Mouse (Mus musculus) heart, embryonic 16.5 days (tissue): ENCODE data around the gene Esyt3. TPM values are rescaled to one million over a fixed set of nuclear protein-coding genes. Genes with fewer than 3 reads are reported as not detected.

Source experiments
- ATAC-seq: fragments of 200-750 bp; cut with Nextera tagmentation; replicated peaks from 2 replicates; pipeline ENCODE4 v1.8.0; 2017; ENCODE audit warnings: moderate number of reproducible peaks; ENCODE audit not compliant: insufficient read depth, low FRiP score; ENCODE audit errors: extremely low read depth
- H3K27ac ChIP-seq: fragments of 300-500 bp; sonication (generic); 2 replicates; pipeline ENCODE4 v1.5.1; 2014; ENCODE audit warnings: mild to moderate bottlenecking, low read length, control low read depth, moderate library complexity
- H3K27me3 ChIP-seq: fragments of 300-500 bp; sonication (generic); 2 replicates; pipeline ENCODE4 v1.6.1; 2014; ENCODE audit warnings: low read length, mixed read lengths; ENCODE audit not compliant: control insufficient read depth, insufficient read depth
- H3K36me3 ChIP-seq: fragments of 300-500 bp; sonication (generic); 2 replicates; pipeline ENCODE4 v1.6.1; 2014; ENCODE audit not compliant: control insufficient read depth, insufficient read depth
- H3K4me1 ChIP-seq: fragments of 300-500 bp; sonication (generic); 2 replicates; pipeline ENCODE4 v1.6.1; 2014; ENCODE audit warnings: low read length, mixed read lengths; ENCODE audit not compliant: control insufficient read depth, insufficient read depth
- H3K4me2 ChIP-seq: fragments of 300-500 bp; sonication (generic); 2 replicates; pipeline ENCODE4 v1.6.1; 2014; ENCODE audit warnings: low read depth, mild to moderate bottlenecking, control low read depth, low read length
- H3K4me3 ChIP-seq: fragments of 300-500 bp; sonication (generic); 2 replicates; pipeline ENCODE4 v1.5.1; 2014; ENCODE audit warnings: mild to moderate bottlenecking, control low read depth, low read length
- H3K9ac ChIP-seq: fragments of 300-500 bp; sonication (generic); 2 replicates; pipeline ENCODE4 v1.6.1; 2014; ENCODE audit warnings: low read length, control low read depth
- H3K9me3 ChIP-seq: fragments of 300-500 bp; sonication (generic); replicated peaks from 2 replicates; pipeline ENCODE4 v1.6.1; 2016; ENCODE audit warnings: low read length; ENCODE audit not compliant: control insufficient read depth
- WGBS: fragments of 180-500 bp; shearing (Covaris S2); extraction: QIAGEN DNeasy Blood & Tissue Kit; methylation state at CpG from one replicate; pipeline ENCODE4 v1.1.7; 2014; 5-methylcytosine and 5-hydroxymethylcytosine counted together
- polyA plus RNA-seq: library from polyadenylated mRNA; unstranded; fragments of >200 nt; fragmentation: Nextera tagmentation; extraction: Ambion mirVana; gene quantifications from 2 replicates; pipeline ENCODE4 v1.2.1, GENCODE M21; 2015

Esyt3 gene
- polyA plus RNA-seq: 0.14 and 0.24 TPM in 2 replicates

GRCm38 (mm10) chr9:99357921-99358692 lies at the start of gene Esyt3:
TSS of gene Esyt3 (minus strand) at chr9:99358557.
- peaks cover 10% of the 10 kb centered on the region for H3K4me1 ChIP-seq
- peak within 1 kb of the TSS; percentile 83 for H3K4me2 ChIP-seq
- no peaks in the 10 kb centered on the region for H3K36me3 ChIP-seq
- no peaks in the 10 kb centered on the region; the same call in 1 of the 2 replicates for H3K9me3 ChIP-seq
- peak; percentile 34; the same call in 1 of the 2 replicates for ATAC-seq
- under 1% methylated on average over 66 of the region's 66 CpGs for WGBS
- H3K27me3 ChIP-seq: peaks cover 61% of the 10 kb centered on the region
- peak within 1 kb of the TSS; percentile 48 for H3K9ac ChIP-seq
- H3K27ac ChIP-seq: no peak within 1 kb of the TSS
- peak within 1 kb of the TSS; percentile 53 for H3K4me3 ChIP-seq

GRCm38 (mm10) chr9:99401288-99401974 lies 43.1 kb upstream of the Esyt3 start:
- no peaks in the 10 kb centered on the region for H3K36me3 ChIP-seq
- H3K4me3 ChIP-seq: no peak overlapping the region
- no peak overlapping the region for H3K4me2 ChIP-seq
- no peaks in the 10 kb centered on the region for H3K27me3 ChIP-seq
- peak overlapping the region; percentile 46 for H3K27ac ChIP-seq
- no peak overlapping the region for H3K9ac ChIP-seq
- no peaks in the 10 kb centered on the region for H3K9me3 ChIP-seq
- H3K4me1 ChIP-seq: peaks cover 21% of the 10 kb centered on the region
- ATAC-seq: peak; percentile 35; the same call in 1 of the 2 replicates
- 60% methylated on average over 9 of the region's 9 CpGs for WGBS

GRCm38 (mm10) chr9:99400781-99401180 lies 42.4 kb upstream of the Esyt3 start:
- no peak for ATAC-seq

GRCm38 (mm10) chr9:99397056-99397815 lies 38.9 kb upstream of the Esyt3 start:
- no peak overlapping the region for H3K27ac ChIP-seq
- no peak overlapping the region for H3K4me2 ChIP-seq
- H3K4me3 ChIP-seq: no peak overlapping the region
- H3K9ac ChIP-seq: no peak overlapping the region
- 70% methylated on average over 13 of the region's 13 CpGs for WGBS
- H3K4me1 ChIP-seq: peaks cover 21% of the 10 kb centered on the region
- no peaks in the 10 kb centered on the region for H3K27me3 ChIP-seq
- ATAC-seq: no peak; the same call in 1 of the 2 replicates
- H3K36me3 ChIP-seq: peaks cover 6% of the 10 kb centered on the region; the same call in 1 of the 2 replicates
- no peaks in the 10 kb centered on the region for H3K9me3 ChIP-seq

More at GRCm38 (mm10) chr9:99400781-99401180, 42.4 kb upstream of the Esyt3 start:
- H3K4me3 ChIP-seq: no peak overlapping the region
- no peaks in the 10 kb centered on the region for H3K27me3 ChIP-seq
- H3K4me2 ChIP-seq: no peak overlapping the region
- no peak overlapping the region for H3K9ac ChIP-seq
- H3K27ac ChIP-seq: no peak overlapping the region
- H3K36me3 ChIP-seq: no peaks in the 10 kb centered on the region
- H3K4me1 ChIP-seq: peaks cover 21% of the 10 kb centered on the region
- 58% methylated on average over 6 of the region's 6 CpGs for WGBS
- H3K9me3 ChIP-seq: no peaks in the 10 kb centered on the region

- Histone ChIP-seq H3K27ac (no peak overlapping the region), H3K36me3 (peaks cover 8% of the 10 kb centered on the region; the same call in 1 of the 2 replicates), H3K4me2 (no peak overlapping the region), H3K9me3 (no peaks in the 10 kb centered on the region), H3K9ac (no peak overlapping the region), H3K4me3 (no peak overlapping the region), H3K27me3 (no peaks in the 10 kb centered on the region), H3K4me1 (0 out of 2 replicates have a peak, but pooled peaks cover 5% of the 10 kb centered on the region)
- ATAC-seq: no peak
- WGBS: 78% methylated on average over 11 of the region's 11 CpGs
Measured at GRCm38 (mm10) chr9:99394366-99394765, 36.0 kb upstream of the Esyt3 start.

- no peak overlapping the region for H3K4me2 ChIP-seq
- no peak overlapping the region for H3K27ac ChIP-seq
- no peak overlapping the region for H3K9ac ChIP-seq
- H3K9me3 ChIP-seq: no peaks in the 10 kb centered on the region
- H3K4me3 ChIP-seq: no peak overlapping the region
- no peak for ATAC-seq
- 0 out of 2 replicates have a peak, but pooled peaks cover 5% of the 10 kb centered on the region for H3K4me1 ChIP-seq
- H3K27me3 ChIP-seq: no peaks in the 10 kb centered on the region
- 91% methylated on average over 8 of the region's 8 CpGs for WGBS
- peaks cover 8% of the 10 kb centered on the region; the same call in 1 of the 2 replicates for H3K36me3 ChIP-seq
Measured at GRCm38 (mm10) chr9:99393146-99393545, 34.8 kb upstream of the Esyt3 start.

- no peak overlapping the region for H3K4me3 ChIP-seq
- H3K4me1 ChIP-seq: no peaks in the 10 kb centered on the region
- no peak overlapping the region for H3K4me2 ChIP-seq
- ATAC-seq: no peak
- H3K9ac ChIP-seq: no peak overlapping the region
- whole genome bisulfite sequencing: 91% methylated on average over 10 of the region's 10 CpGs
- H3K27ac ChIP-seq: no peak overlapping the region
- H3K9me3 ChIP-seq: no peaks in the 10 kb centered on the region
- no peaks in the 10 kb centered on the region for H3K27me3 ChIP-seq
- peaks cover 8% of the 10 kb centered on the region; the same call in 1 of the 2 replicates for H3K36me3 ChIP-seq
Measured at GRCm38 (mm10) chr9:99391557-99391956, 33.2 kb upstream of the Esyt3 start.

GRCm38 (mm10) chr9:99390716-99391115 lies 32.4 kb upstream of the Esyt3 start:
- Histone ChIP-seq H3K9me3 (no peaks in the 10 kb centered on the region), H3K4me3 (no peak overlapping the region), H3K4me1 (no peaks in the 10 kb centered on the region), H3K4me2 (no peak overlapping the region), H3K36me3 (peaks cover 8% of the 10 kb centered on the region; the same call in 1 of the 2 replicates), H3K27me3 (no peaks in the 10 kb centered on the region), H3K9ac (no peak overlapping the region), H3K27ac (no peak overlapping the region)
- 66% methylated on average over 2 of the region's 2 CpGs for WGBS
- ATAC-seq: no peak
